Mouse (Mus musculus) megakaryocyte, embryonic 14.5 days (primary cell): ENCODE measurements around the gene Nup214. TPM values are rescaled to one million over a fixed set of nuclear protein-coding genes. Genes with fewer than 3 reads are reported as not detected.

ENCODE experiments used
- H3K27me3 ChIP-seq: replicated peaks from 2 replicates; pipeline ENCODE3; 2012; ENCODE audit warnings: inconsistent platforms
- H3K36me3 ChIP-seq: replicated peaks from 2 replicates; pipeline ENCODE3; 2012; ENCODE audit warnings: low read length, inconsistent platforms, mixed read lengths
- H3K4me1 ChIP-seq: 2 replicates; pipeline ENCODE4 v1.6.1; 2012; ENCODE audit warnings: inconsistent platforms
- H3K4me3 ChIP-seq: replicated peaks from 2 replicates; pipeline ENCODE3; 2012; ENCODE audit warnings: moderate library complexity, mild to moderate bottlenecking, inconsistent platforms
- H3K9me3 ChIP-seq: 2 replicates; pipeline ENCODE4 v1.6.1; 2012; ENCODE audit warnings: inconsistent platforms
- FLI1 ChIP-seq: IDR thresholded peaks from 2 replicates; pipeline ENCODE4 v1.6.1; 2012; ENCODE audit warnings: low read length, inconsistent platforms, mixed read lengths
- GATA1 ChIP-seq: IDR thresholded peaks from 3 replicates; pipeline ENCODE4 v1.6.1; 2012; ENCODE audit warnings: mixed read lengths, low read length, inconsistent platforms, borderline replicate concordance
- polyA plus RNA-seq: library from polyadenylated mRNA; stranded (reverse); fragments of >175 nt; gene quantifications from 2 replicates; pipeline ENCODE4 v1.2.3, GENCODE M21; 2012; ENCODE audit warnings: low replicate concordance; ENCODE audit not compliant: insufficient read depth

Nup214 gene
- polyA plus RNA-seq, 1 experiment: 14.4 TPM

DNA sequence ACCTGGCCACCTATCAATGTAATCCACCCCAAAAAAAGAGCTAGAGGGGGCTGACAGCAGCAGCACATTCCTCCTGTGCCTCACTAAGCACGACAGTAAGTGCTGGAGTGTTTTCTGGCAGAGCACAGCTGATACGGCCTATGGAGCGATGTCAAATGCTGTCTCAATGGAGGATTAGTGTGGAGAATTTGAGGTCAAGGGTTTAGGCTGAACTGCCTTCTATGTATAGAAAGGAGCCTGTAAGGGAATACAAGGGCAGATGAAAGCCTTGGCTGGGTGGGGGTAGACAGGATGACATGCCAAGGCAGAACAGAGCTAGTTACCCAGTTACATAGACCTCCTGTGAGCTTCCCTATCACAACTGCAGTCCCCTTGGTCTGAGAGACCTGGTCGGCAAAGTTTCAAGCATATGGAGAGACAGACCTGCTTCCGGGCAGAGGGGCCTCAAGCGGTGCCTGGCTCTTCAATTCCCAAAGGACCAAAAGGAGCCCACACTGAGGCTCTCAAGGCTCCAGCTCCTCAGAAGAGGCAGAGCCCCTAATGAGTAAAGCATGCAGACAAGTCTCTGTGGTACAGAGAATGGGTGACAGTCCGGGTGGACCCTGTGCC, 81.2 kb downstream of the Nup214 start:
- Histone ChIP-seq H3K36me3 (peaks cover 57% of the 10 kb centered on the region), H3K4me3 (no peak overlapping the region), H3K4me1 (peaks cover 55% of the 10 kb centered on the region), H3K27me3 (no peaks in the 10 kb centered on the region), H3K9me3 (no peaks in the 10 kb centered on the region)
- no peak for TF ChIP-seq FLI1
- TF ChIP-seq GATA1: no peak

DNA sequence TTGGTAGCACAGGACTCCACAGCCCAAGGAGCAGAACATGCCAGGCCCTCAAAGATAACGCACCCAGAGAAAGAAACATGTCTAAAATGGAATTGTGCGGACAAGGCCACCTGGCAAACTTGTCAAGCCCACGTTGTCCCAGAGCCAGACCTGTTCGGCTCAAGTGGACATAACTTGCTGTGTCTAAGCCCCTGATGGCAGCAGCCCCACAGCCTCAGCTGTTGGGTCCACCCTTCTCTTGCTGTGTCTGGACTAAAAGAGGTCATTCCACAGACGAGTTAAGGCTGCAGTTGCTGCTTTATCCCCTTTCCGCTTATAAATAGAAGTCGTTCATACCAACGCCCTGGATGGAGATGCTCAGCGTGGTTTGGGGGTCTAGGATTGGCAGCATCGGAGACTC, 82.3 kb downstream of the Nup214 start:
- peaks cover 66% of the 10 kb centered on the region for H3K4me1 ChIP-seq
- no peak overlapping the region for H3K4me3 ChIP-seq
- TF ChIP-seq GATA1 (no peak), FLI1 (no peak)
- no peaks in the 10 kb centered on the region for H3K9me3 ChIP-seq
- peaks cover 47% of the 10 kb centered on the region for H3K36me3 ChIP-seq
- H3K27me3 ChIP-seq: no peaks in the 10 kb centered on the region

DNA sequence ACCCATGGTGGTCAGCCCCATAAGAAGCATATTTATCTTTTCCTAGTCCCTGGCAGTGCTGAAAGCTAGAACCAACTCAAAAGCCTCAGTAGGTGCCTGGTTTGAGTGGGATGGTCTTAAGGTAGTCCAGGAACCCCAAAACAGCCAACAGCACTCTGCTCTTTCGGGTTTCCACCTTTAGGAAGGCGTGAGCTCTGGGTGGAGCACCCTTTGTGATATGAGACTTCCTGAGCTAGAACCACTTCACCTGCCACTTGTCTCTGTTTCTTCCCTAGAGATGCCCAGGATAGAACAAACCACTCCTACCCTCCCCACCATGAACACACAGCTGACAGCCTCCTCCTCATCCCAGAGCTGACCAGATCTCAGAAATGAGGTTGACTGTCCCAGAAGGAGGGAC, 83.1 kb downstream of the Nup214 start:
- H3K36me3 ChIP-seq: peaks cover 41% of the 10 kb centered on the region
- peaks cover 74% of the 10 kb centered on the region for H3K4me1 ChIP-seq
- no peak overlapping the region for H3K4me3 ChIP-seq
- TF ChIP-seq GATA1 (no peak), FLI1 (no peak)
- H3K9me3 ChIP-seq: no peaks in the 10 kb centered on the region
- no peaks in the 10 kb centered on the region for H3K27me3 ChIP-seq

DNA sequence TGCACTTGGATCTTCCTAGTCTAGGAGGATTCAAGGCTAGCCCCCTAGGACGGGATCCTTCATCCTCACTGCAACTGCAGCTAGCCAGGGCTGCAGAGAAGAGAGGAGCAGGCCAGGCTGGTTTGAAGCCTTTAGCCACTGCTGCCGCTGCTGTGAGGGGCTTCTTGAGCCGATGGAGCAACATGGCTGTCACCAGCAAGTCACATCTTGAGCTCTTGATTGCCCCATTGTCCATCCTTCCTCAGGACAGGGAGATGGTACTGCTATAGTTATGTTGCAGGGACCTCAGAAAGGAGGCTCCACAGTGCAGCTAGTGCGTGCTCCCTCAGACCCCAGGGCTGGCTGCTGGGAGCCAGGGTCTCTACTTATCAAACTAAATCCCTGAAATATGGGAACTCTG, 83.6 kb downstream of the Nup214 start:
- peaks cover 79% of the 10 kb centered on the region for H3K4me1 ChIP-seq
- no peak overlapping the region for H3K4me3 ChIP-seq
- peaks cover 41% of the 10 kb centered on the region for H3K36me3 ChIP-seq
- TF ChIP-seq GATA1: no peak
- no peak for TF ChIP-seq FLI1
- no peaks in the 10 kb centered on the region for H3K27me3 ChIP-seq
- H3K9me3 ChIP-seq: no peaks in the 10 kb centered on the region

DNA sequence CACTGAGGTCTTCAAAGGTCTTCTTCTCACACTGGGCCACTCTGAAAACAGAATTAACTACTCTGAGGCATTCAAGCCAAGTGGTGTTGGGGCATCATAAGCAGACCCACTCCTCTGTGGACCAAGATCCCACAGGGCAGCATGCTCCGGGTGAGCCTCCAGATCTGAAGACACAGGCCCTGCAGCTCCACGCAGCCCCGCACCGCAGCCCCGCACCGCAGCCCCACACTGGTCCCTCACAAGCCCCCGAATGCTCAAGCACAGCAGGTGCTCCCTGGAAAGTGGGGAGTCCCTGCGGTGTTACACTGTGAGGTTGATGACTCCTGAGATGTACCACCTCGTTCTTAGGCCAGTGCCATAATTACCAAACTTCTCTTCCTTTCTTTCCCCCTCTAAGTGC, 84.0 kb downstream of the Nup214 start:
- Histone ChIP-seq H3K27me3 (no peaks in the 10 kb centered on the region), H3K4me3 (no peak overlapping the region), H3K36me3 (peaks cover 44% of the 10 kb centered on the region), H3K9me3 (no peaks in the 10 kb centered on the region), H3K4me1 (peaks cover 83% of the 10 kb centered on the region)
- TF ChIP-seq FLI1: no peak
- TF ChIP-seq GATA1: no peak

DNA sequence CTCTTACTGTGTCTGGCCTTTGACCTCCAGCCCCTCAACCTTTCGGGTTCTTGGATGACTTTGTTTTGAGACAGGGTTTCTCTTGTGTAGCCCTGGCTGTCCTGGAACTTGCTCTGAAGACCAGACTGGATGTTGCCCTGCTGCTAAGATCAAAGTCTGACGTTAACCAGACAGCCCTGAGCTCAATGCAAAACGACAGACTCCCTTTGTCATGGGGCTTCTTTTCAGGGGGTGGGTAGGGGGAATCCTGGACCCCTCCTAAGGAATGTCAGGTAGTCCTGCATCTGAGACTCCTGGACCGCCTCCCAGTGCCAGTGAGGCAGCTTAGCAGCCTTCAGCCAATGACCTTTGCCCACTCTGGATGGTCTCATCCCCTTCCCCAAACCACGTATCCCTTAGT, 84.5 kb downstream of the Nup214 start:
- H3K4me1 ChIP-seq: peaks cover 88% of the 10 kb centered on the region
- no peaks in the 10 kb centered on the region for H3K27me3 ChIP-seq
- H3K4me3 ChIP-seq: no peak overlapping the region
- TF ChIP-seq GATA1 (no peak), FLI1 (no peak)
- no peaks in the 10 kb centered on the region for H3K9me3 ChIP-seq
- H3K36me3 ChIP-seq: peaks cover 44% of the 10 kb centered on the region

DNA sequence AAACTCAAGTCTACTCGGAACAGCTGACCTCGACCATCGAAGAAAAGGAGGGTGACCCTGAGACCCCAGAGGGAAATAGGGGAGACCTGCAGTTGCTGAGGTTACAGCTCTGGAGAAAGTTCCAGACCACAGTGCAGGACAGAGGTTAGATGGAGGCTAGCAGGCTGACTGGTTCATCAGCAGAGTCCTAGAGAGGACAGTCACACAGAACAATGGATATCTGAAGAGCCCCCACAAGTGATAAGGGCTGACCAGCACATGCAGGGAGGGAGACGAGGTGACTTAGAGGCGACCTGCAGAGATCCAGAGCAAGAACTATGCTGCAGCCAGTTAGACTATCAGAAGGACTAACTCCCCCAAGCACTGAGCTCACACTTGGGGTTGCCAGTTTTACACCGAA, 85.4 kb downstream of the Nup214 start:
- Histone ChIP-seq H3K9me3 (no peaks in the 10 kb centered on the region), H3K27me3 (no peaks in the 10 kb centered on the region), H3K4me3 (no peak overlapping the region), H3K36me3 (peaks cover 46% of the 10 kb centered on the region), H3K4me1 (peaks cover 94% of the 10 kb centered on the region)
- TF ChIP-seq GATA1 (no peak), FLI1 (no peak)

DNA sequence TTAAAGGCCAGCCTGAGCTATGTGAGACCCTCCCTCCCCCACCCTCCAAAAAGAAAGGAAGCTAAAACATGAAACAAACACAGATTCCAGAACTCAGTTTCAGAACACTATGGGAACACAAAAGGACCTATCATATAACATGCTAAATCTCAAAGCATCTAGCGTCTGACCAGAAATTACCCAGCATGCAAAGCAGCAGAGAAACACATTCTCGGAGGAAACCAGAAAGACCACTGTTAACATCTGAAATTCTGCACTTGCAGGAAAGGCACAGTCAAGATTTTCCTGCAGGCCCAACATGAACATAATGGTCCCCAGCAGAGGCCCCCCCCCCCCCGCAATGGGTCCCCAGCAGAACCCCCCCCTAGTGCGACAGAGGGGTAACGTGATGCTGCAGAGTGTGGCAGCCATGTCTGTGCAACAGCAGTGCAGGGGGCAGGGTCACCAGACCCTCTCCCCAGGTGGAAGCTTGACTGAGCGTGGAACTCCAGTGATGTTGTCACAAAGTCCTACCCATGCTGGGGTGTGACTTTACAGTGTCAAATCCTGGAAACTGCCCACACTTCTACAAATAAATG, 86.1 kb downstream of the Nup214 start:
- H3K4me1 ChIP-seq: peaks cover 94% of the 10 kb centered on the region

DNA sequence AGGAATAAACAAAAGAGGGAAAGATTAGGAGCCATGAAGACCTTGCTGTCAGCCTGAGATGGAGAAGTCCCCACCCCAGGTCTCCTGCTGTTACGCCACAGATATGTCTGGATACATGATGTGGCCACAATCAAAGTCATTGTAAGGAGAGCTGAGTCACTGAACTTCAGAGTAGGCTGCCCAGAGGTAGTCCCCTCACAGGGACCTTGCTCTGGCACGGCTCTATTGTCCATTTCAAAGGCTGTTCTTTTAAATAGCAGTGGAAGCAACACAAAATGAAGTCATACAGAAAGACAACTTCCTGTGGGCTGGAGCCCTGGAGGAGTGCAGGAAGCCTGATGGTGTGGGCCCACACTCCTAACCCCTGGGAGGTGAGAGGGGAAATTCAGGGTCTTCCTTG, 87.0 kb downstream of the Nup214 start:
- Histone ChIP-seq H3K4me1 (peaks cover 97% of the 10 kb centered on the region), H3K9me3 (no peaks in the 10 kb centered on the region), H3K36me3 (peaks cover 56% of the 10 kb centered on the region), H3K27me3 (no peaks in the 10 kb centered on the region), H3K4me3 (peak overlapping the region; percentile 33)
- no peak for TF ChIP-seq FLI1
- no peak for TF ChIP-seq GATA1

More for the DNA sequence above, 86.1 kb downstream of the Nup214 start:
- H3K27me3 ChIP-seq: no peaks in the 10 kb centered on the region
- no peak overlapping the region for H3K4me3 ChIP-seq
- peaks cover 48% of the 10 kb centered on the region for H3K36me3 ChIP-seq
- H3K9me3 ChIP-seq: no peaks in the 10 kb centered on the region
- TF ChIP-seq GATA1 (no peak), FLI1 (no peak)

DNA sequence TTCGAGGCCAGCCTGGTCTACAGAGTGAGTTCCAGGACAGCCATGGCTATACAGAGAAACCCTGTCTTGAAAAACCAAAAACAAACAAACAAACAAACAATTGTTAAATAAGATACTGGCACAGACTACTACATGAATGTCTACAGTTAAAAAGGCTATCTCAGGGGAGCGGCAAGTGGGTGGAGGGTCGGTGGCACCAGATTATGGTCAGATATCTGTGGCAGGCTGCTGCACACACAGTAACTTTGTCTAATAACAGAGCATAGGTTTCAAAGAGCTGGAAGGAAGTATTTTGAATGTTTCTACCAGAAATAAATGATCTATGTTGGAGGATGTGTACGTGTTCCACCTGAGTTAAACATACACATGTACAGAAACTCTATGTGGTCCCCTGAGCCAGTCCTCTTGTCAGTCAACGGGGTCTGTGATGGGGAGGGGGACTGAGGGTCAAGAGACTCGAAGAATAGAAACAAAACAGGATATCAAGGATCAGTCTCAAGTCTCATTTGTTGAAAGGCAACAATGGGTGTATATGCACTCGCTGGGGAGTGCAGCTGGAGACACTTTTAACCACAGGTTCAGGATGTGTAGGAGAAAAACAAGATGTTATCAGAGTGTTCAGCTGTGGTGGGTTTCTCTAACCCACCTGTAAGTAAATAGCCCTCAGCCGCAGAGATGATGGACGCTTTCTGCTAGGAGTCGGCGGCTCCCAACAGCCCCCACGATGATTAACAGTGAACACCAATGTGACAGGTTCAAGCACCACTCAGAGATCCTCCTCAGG, 87.7 kb downstream of the Nup214 start:
- H3K4me3 ChIP-seq: no peak overlapping the region
- H3K4me1 ChIP-seq: peaks cover 98% of the 10 kb centered on the region
- peaks cover 61% of the 10 kb centered on the region for H3K36me3 ChIP-seq
- H3K27me3 ChIP-seq: no peaks in the 10 kb centered on the region
- no peak for TF ChIP-seq FLI1
- TF ChIP-seq GATA1: no peak
- H3K9me3 ChIP-seq: no peaks in the 10 kb centered on the region
